Mouse (Mus musculus): Measurements from ENCODE around the gene March1. TPM values are rescaled to one million over a fixed set of nuclear protein-coding genes. Genes with fewer than 3 reads are reported as not detected.

March1 gene
- total and polyA plus RNA-seq, 2 experiments from 2014 or later = 50.4 to 52.5 TPM

- 86% methylated on average over 4 of the region's 4 CpGs for WGBS
- H3K9me3 ChIP-seq (ENCODE audit: low read length) = no peaks in the 10 kb centered on the region
- no peak overlapping the region for H3K9ac ChIP-seq (replicated peaks; ENCODE audit: low read length, poor library complexity, severe bottlenecking)
- H3K27me3 ChIP-seq (ENCODE audit: insufficient read depth, low read length) = no peaks in the 10 kb centered on the region
- no peak for TF ChIP-seq CTCF (IDR thresholded peaks at IDR 0.05)
- H3K4me2 ChIP-seq (ENCODE audit: low read depth, low read length, poor library complexity, severe bottlenecking) = no peak overlapping the region
- no peaks in the 10 kb centered on the region for H3K36me3 ChIP-seq (ENCODE audit: insufficient read depth, low read length)
- no peak for ATAC-seq (ENCODE audit: low FRiP score)
- H3K4me3 ChIP-seq (ENCODE audit: low read depth, low read length) = no peak overlapping the region
- no peak overlapping the region for H3K27ac ChIP-seq (ENCODE audit: low read depth, low read length)
- H3K4me1 ChIP-seq (ENCODE audit: insufficient read depth, low read length) = no peaks in the 10 kb centered on the region
- DNase-seq (ENCODE audit: low spot score) = no peak
Observed at GRCm38 (mm10) chr8:66383694-66384373, 766.1 kb downstream of the March1 start.

GRCm38 (mm10) chr8:66386008-66386407, 768.3 kb downstream of the March1 start:
- DNase-seq (ENCODE audit: low spot score) (no peak), ATAC-seq (ENCODE audit: low FRiP score) (no peak)
- no peak overlapping the region for H3K9ac ChIP-seq (replicated peaks; ENCODE audit: low read length, poor library complexity, severe bottlenecking)
- TF ChIP-seq CTCF (IDR thresholded peaks at IDR 0.05) = no peak
- no peak overlapping the region for H3K4me3 ChIP-seq (ENCODE audit: low read depth, low read length)
- no peaks in the 10 kb centered on the region for H3K9me3 ChIP-seq (ENCODE audit: low read length)
- H3K36me3 ChIP-seq (ENCODE audit: insufficient read depth, low read length) = no peaks in the 10 kb centered on the region
- H3K4me2 ChIP-seq (ENCODE audit: low read depth, low read length, poor library complexity, severe bottlenecking) = no peak overlapping the region
- H3K4me1 ChIP-seq (ENCODE audit: insufficient read depth, low read length) = no peaks in the 10 kb centered on the region
- H3K27ac ChIP-seq (ENCODE audit: low read depth, low read length) = no peak overlapping the region
- no peaks in the 10 kb centered on the region for H3K27me3 ChIP-seq (ENCODE audit: insufficient read depth, low read length)

- ATAC-seq (ENCODE audit: low FRiP score) (no peak), DNase-seq (ENCODE audit: low spot score) (no peak)
- Histone ChIP-seq H3K4me3 (ENCODE audit: low read depth, low read length) (no peak overlapping the region), H3K4me2 (ENCODE audit: low read depth, low read length, poor library complexity, severe bottlenecking) (no peak overlapping the region), H3K27ac (ENCODE audit: low read depth, low read length) (no peak overlapping the region), H3K4me1 (ENCODE audit: insufficient read depth, low read length) (no peaks in the 10 kb centered on the region), H3K9me3 (ENCODE audit: low read length) (no peaks in the 10 kb centered on the region), H3K36me3 (ENCODE audit: insufficient read depth, low read length) (no peaks in the 10 kb centered on the region), H3K9ac (replicated peaks; ENCODE audit: low read length, poor library complexity, severe bottlenecking) (no peak overlapping the region), H3K27me3 (ENCODE audit: insufficient read depth, low read length) (no peaks in the 10 kb centered on the region)
- no peak for TF ChIP-seq CTCF (IDR thresholded peaks at IDR 0.05)
- WGBS = 85% methylated on average over 2 of the region's 2 CpGs
Observed at GRCm38 (mm10) chr8:66388693-66389092, 771.0 kb downstream of the March1 start.

- Histone ChIP-seq H3K27me3 (ENCODE audit: insufficient read depth, low read length) (no peaks in the 10 kb centered on the region), H3K4me2 (ENCODE audit: low read depth, low read length, poor library complexity, severe bottlenecking) (no peak overlapping the region), H3K4me3 (ENCODE audit: low read depth, low read length) (no peak overlapping the region), H3K4me1 (ENCODE audit: insufficient read depth, low read length) (no peaks in the 10 kb centered on the region), H3K36me3 (ENCODE audit: insufficient read depth, low read length) (no peaks in the 10 kb centered on the region), H3K9ac (replicated peaks; ENCODE audit: low read length, poor library complexity, severe bottlenecking) (no peak overlapping the region), H3K9me3 (ENCODE audit: low read length) (no peaks in the 10 kb centered on the region), H3K27ac (ENCODE audit: low read depth, low read length) (no peak overlapping the region)
- ATAC-seq (ENCODE audit: low FRiP score) (no peak), DNase-seq (ENCODE audit: low spot score) (no peak)
- WGBS = 90% methylated on average over 5 of the region's 5 CpGs
- no peak for TF ChIP-seq CTCF (IDR thresholded peaks at IDR 0.05)
Observed at GRCm38 (mm10) chr8:66391554-66391953, 773.9 kb downstream of the March1 start.

- H3K9ac ChIP-seq (replicated peaks; ENCODE audit: low read length, poor library complexity, severe bottlenecking) = no peak overlapping the region
- no peaks in the 10 kb centered on the region for H3K4me1 ChIP-seq (ENCODE audit: insufficient read depth, low read length)
- no peaks in the 10 kb centered on the region for H3K9me3 ChIP-seq (ENCODE audit: low read length)
- DNase-seq (ENCODE audit: low spot score) = no peak
- no peak for TF ChIP-seq CTCF (IDR thresholded peaks at IDR 0.05)
- no peaks in the 10 kb centered on the region for H3K27me3 ChIP-seq (ENCODE audit: insufficient read depth, low read length)
- H3K4me2 ChIP-seq (ENCODE audit: low read depth, low read length, poor library complexity, severe bottlenecking) = no peak overlapping the region
- H3K4me3 ChIP-seq (ENCODE audit: low read depth, low read length) = no peak overlapping the region
- H3K36me3 ChIP-seq (ENCODE audit: insufficient read depth, low read length) = no peaks in the 10 kb centered on the region
- H3K27ac ChIP-seq (ENCODE audit: low read depth, low read length) = no peak overlapping the region
- no peak for ATAC-seq (ENCODE audit: low FRiP score)
Observed at GRCm38 (mm10) chr8:66392900-66393299, 775.2 kb downstream of the March1 start.

GRCm38 (mm10) chr8:66394148-66394547, 776.4 kb downstream of the March1 start:
- WGBS = 85% methylated on average over 3 of the region's 3 CpGs
- no peak for TF ChIP-seq CTCF (IDR thresholded peaks at IDR 0.05)
- no peak overlapping the region for H3K27ac ChIP-seq (ENCODE audit: low read depth, low read length)
- no peaks in the 10 kb centered on the region for H3K9me3 ChIP-seq (ENCODE audit: low read length)
- ATAC-seq (ENCODE audit: low FRiP score) (no peak), DNase-seq (ENCODE audit: low spot score) (no peak)
- H3K27me3 ChIP-seq (ENCODE audit: insufficient read depth, low read length) = no peaks in the 10 kb centered on the region
- no peaks in the 10 kb centered on the region for H3K4me1 ChIP-seq (ENCODE audit: insufficient read depth, low read length)
- no peaks in the 10 kb centered on the region for H3K36me3 ChIP-seq (ENCODE audit: insufficient read depth, low read length)
- H3K9ac ChIP-seq (replicated peaks; ENCODE audit: low read length, poor library complexity, severe bottlenecking) = no peak overlapping the region
- no peak overlapping the region for H3K4me2 ChIP-seq (ENCODE audit: low read depth, low read length, poor library complexity, severe bottlenecking)
- no peak overlapping the region for H3K4me3 ChIP-seq (ENCODE audit: low read depth, low read length)
